Mouse (Mus musculus): ENCODE results near the gene Trim67. TPM values are rescaled to one million over a fixed set of nuclear protein-coding genes. Genes with fewer than 3 reads are reported as not detected.

The Trim67 gene
- 0.03 TPM in 1 of 2 replicates, not detected in the other for polyA plus RNA-seq (2015; fragmentation: Nextera tagmentation; extraction: Ambion mirVana)

- WGBS (ENCODE audit: insufficient replicate concordance): under 1% methylated on average over 38 of the region's 39 CpGs
- Histone ChIP-seq H3K9me3 (replicated peaks) (no peaks in the 10 kb centered on the region), H3K4me3 (replicated peaks) (peak within 1 kb of the TSS; percentile 57), H3K27me3 (peaks cover 87% of the 10 kb centered on the region), H3K4me1 (replicated peaks) (peaks cover 28% of the 10 kb centered on the region), H3K27ac (no peak within 1 kb of the TSS), H3K9ac (no peak within 1 kb of the TSS), H3K4me2 (peak within 1 kb of the TSS; percentile 77), H3K36me3 (no peaks in the 10 kb centered on the region)
- ATAC-seq (ENCODE audit: low read depth) (peak; percentile 65), DNase-seq (no peak)
Observed at GRCm38 (mm10) chr8:124792708-124793107, at the start of gene Trim67. Gene Trim67, plus strand, starts transcription at chr8:124793092.

DNA sequence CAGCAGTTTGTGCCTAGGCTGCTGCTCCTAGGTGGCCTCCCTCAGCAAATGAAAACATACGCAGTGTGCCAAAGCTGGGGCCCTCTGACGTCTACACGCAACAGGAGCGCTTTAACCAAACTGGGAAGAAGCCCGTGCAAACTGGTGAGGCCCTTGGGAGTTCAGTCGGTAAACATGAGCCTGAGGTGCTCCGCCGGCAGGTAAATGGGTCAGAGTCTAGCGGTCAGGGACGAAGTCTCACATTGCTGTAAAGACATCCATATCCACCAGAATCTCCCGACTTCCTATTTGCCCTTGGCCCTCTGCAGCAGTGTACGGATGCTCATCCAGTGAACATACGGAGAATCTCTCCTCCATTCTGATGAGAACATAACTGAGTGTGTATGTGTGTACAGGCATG, 46.2 kb upstream of the Trim67 start:
- Histone ChIP-seq H3K4me3 (replicated peaks) (no peak overlapping the region), H3K4me1 (replicated peaks) (peaks cover 52% of the 10 kb centered on the region), H3K9ac (no peak overlapping the region), H3K4me2 (no peak overlapping the region), H3K9me3 (replicated peaks) (no peaks in the 10 kb centered on the region), H3K27me3 (peaks cover 28% of the 10 kb centered on the region), H3K27ac (no peak overlapping the region), H3K36me3 (no peaks in the 10 kb centered on the region)
- DNase-seq (no peak), ATAC-seq (ENCODE audit: low read depth) (no peak)
- 60% methylated on average over 13 of the region's 13 CpGs for WGBS (ENCODE audit: insufficient replicate concordance)

DNA sequence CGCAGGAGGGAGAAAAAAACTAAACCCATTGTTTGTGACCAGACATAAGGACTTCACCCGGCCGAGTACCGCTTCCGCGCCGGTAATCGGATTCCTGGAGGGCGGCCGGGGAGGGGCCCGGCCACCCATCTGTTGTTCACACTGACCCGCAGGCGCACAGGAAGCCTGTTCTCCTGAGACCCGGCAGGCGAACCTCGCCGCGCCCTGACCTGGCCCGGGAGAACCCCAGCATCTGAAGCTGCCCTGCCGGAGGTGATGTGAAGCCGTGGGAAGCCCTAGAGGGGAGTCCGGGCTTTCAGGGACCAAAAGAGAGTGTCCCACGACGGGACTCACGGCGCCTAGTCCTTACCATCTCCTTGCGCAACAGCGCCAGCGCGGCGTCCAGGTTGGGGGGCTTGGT, 41.7 kb upstream of the Trim67 start:
- Histone ChIP-seq H3K27ac (no peak overlapping the region), H3K4me2 (peak overlapping the region; percentile 76), H3K4me1 (replicated peaks) (peaks cover 52% of the 10 kb centered on the region), H3K27me3 (peaks cover 64% of the 10 kb centered on the region), H3K4me3 (replicated peaks) (peak overlapping the region; percentile 63), H3K36me3 (no peaks in the 10 kb centered on the region), H3K9ac (peak overlapping the region; percentile 49), H3K9me3 (replicated peaks) (no peaks in the 10 kb centered on the region)
- DNase-seq: no peak
- ATAC-seq (ENCODE audit: low read depth): no peak
- 2% methylated on average over 31 of the region's 31 CpGs for WGBS (ENCODE audit: insufficient replicate concordance)

- Histone ChIP-seq H3K4me2 (peak within 1 kb of the TSS; percentile 76), H3K4me3 (replicated peaks) (peak within 1 kb of the TSS; percentile 63), H3K36me3 (no peaks in the 10 kb centered on the region), H3K4me1 (replicated peaks) (peaks cover 50% of the 10 kb centered on the region), H3K9ac (peak within 1 kb of the TSS; percentile 49), H3K27me3 (peaks cover 66% of the 10 kb centered on the region), H3K27ac (no peak within 1 kb of the TSS), H3K9me3 (replicated peaks) (no peaks in the 10 kb centered on the region)
- peak; percentile 80 for ATAC-seq (ENCODE audit: low read depth)
- 1% methylated on average over 29 of the region's 41 CpGs for WGBS (ENCODE audit: insufficient replicate concordance)
- peak; percentile 42 for DNase-seq
Observed at GRCm38 (mm10) chr8:124751709-124752173, 41.2 kb upstream of the Trim67 start, which contains the start of gene Fam89a. Gene Fam89a, minus strand, starts transcription at chr8:124751832.

- Histone ChIP-seq H3K4me1 (replicated peaks) (peaks cover 52% of the 10 kb centered on the region), H3K36me3 (no peaks in the 10 kb centered on the region), H3K9me3 (replicated peaks) (no peaks in the 10 kb centered on the region), H3K27me3 (peaks cover 68% of the 10 kb centered on the region), H3K9ac (no peak overlapping the region), H3K27ac (no peak overlapping the region), H3K4me3 (replicated peaks) (no peak overlapping the region), H3K4me2 (peak overlapping the region; percentile 76)
- DNase-seq (no peak), ATAC-seq (ENCODE audit: low read depth) (no peak)
- WGBS (ENCODE audit: insufficient replicate concordance): 38% methylated on average over 21 of the region's 21 CpGs
Observed at GRCm38 (mm10) chr8:124752325-124752862, 40.5 kb upstream of the Trim67 start.

DNA sequence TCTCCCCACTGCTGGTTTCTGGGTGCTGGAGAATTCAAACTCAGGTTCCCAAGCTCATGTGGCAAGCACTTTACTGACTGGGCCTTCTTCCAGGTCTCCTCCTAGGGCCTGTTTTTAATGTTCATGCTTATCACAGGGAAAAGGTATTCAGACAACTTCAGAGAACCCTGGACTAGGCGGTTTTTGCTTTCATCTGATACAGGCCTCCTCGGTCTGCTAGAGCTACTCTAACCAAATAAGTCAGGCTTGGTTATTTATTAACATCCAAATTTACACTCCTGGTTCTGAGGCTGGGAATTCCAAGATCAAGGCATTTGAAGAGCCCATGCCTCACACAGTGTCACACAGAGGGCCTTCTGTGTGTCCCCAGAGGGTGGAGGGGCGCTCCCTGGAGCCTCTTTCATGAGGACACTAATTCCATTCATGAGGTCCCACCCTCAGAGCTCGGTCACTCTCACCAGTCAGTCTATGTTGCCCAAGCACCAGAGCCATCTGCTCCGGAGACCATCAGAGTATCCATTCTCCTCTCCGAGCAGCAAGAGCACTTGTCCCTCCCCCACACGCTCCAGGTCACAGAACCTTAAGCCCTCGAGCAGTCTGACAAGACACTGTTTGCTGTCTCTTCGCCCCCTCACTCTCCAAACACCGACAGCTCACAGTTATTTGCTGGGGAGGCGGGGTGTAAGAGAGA, 38.6 kb upstream of the Trim67 start:
- H3K4me2 ChIP-seq: peak overlapping the region; percentile 15; the same call in 1 of the 2 replicates
- ATAC-seq (ENCODE audit: low read depth) (peak; percentile 30; the same call in 1 of the 2 replicates), DNase-seq (no peak)
- H3K4me3 ChIP-seq (replicated peaks): no peak overlapping the region
- no peaks in the 10 kb centered on the region for H3K36me3 ChIP-seq
- peaks cover 52% of the 10 kb centered on the region for H3K4me1 ChIP-seq (replicated peaks)
- peaks cover 64% of the 10 kb centered on the region for H3K27me3 ChIP-seq
- H3K27ac ChIP-seq: peak overlapping the region; percentile 56
- no peak overlapping the region for H3K9ac ChIP-seq
- no peaks in the 10 kb centered on the region for H3K9me3 ChIP-seq (replicated peaks)
- WGBS (ENCODE audit: insufficient replicate concordance): 21% methylated on average over 11 of the region's 11 CpGs

- H3K4me1 ChIP-seq (replicated peaks): peaks cover 52% of the 10 kb centered on the region
- H3K4me3 ChIP-seq (replicated peaks): no peak overlapping the region
- H3K27me3 ChIP-seq: peaks cover 59% of the 10 kb centered on the region
- H3K9me3 ChIP-seq (replicated peaks): no peaks in the 10 kb centered on the region
- no peak for DNase-seq
- 34% methylated on average over 4 of the region's 4 CpGs for WGBS (ENCODE audit: insufficient replicate concordance)
- ATAC-seq (ENCODE audit: low read depth): no peak
- H3K9ac ChIP-seq: no peak overlapping the region
- H3K27ac ChIP-seq: peak overlapping the region; percentile 56; the same call in 1 of the 2 replicates
- no peak overlapping the region for H3K4me2 ChIP-seq
- no peaks in the 10 kb centered on the region for H3K36me3 ChIP-seq
Observed at GRCm38 (mm10) chr8:124754792-124755190, 38.1 kb upstream of the Trim67 start.

- no peak for DNase-seq
- H3K4me3 ChIP-seq (replicated peaks): no peak overlapping the region
- 59% methylated on average over 8 of the region's 8 CpGs for WGBS (ENCODE audit: insufficient replicate concordance)
- peaks cover 47% of the 10 kb centered on the region for H3K4me1 ChIP-seq (replicated peaks)
- H3K4me2 ChIP-seq: no peak overlapping the region
- H3K9ac ChIP-seq: no peak overlapping the region
- no peaks in the 10 kb centered on the region for H3K36me3 ChIP-seq
- 0 out of 2 replicates have a peak overlapping the region, but pooled peaks have one; percentile 56 for H3K27ac ChIP-seq
- ATAC-seq (ENCODE audit: low read depth): no peak
- no peaks in the 10 kb centered on the region for H3K9me3 ChIP-seq (replicated peaks)
- peaks cover 52% of the 10 kb centered on the region for H3K27me3 ChIP-seq
Observed at GRCm38 (mm10) chr8:124755481-124755880, 37.4 kb upstream of the Trim67 start.

DNA sequence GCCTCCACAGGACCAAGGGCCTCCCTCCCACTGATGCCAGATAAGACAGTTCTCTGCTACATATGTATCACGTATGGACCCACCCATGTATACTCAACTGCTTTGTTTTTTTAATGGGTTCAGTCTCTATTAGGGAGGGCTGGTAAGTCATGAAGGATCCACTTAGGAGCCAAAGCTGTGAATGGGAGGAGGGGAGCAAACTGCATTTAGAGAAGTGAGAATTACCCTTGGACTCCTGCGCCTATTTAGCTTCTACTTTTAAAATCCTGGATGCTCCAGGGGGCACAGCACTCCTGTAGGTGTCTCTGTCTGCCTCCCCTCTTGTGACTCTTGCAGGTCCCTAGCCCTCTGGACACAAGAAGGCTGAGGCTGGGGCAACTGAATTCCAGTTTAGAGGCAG, 36.7 kb upstream of the Trim67 start:
- no peaks in the 10 kb centered on the region for H3K9me3 ChIP-seq (replicated peaks)
- H3K4me1 ChIP-seq (replicated peaks): peaks cover 40% of the 10 kb centered on the region
- H3K9ac ChIP-seq: no peak overlapping the region
- H3K4me3 ChIP-seq (replicated peaks): no peak overlapping the region
- H3K27ac ChIP-seq: no peak overlapping the region
- no peak for DNase-seq
- no peaks in the 10 kb centered on the region for H3K36me3 ChIP-seq
- H3K27me3 ChIP-seq: peaks cover 45% of the 10 kb centered on the region
- no peak overlapping the region for H3K4me2 ChIP-seq
- 29% methylated on average over 2 of the region's 2 CpGs for whole genome bisulfite sequencing (ENCODE audit: insufficient replicate concordance)
- ATAC-seq (ENCODE audit: low read depth): no peak

DNA sequence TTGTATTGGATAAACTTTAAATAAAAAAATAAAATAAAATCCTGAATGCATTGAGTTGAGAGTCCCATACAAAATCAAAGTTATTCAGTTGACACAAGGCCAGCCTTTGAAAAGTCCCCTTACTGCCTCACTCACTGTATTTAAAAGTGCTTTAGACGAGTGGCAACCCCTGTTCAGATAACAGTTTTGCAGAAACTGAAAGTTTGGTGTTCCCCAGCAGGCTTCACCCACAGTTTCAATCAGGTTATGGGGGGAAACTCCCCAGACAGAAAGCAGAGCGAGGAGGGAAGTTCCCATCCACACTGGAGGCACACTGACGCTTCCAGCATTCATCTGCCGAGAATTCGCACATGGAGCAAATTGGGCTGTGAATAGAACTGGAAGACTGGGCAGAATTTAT, 36.3 kb upstream of the Trim67 start:
- H3K4me1 ChIP-seq (replicated peaks): peaks cover 36% of the 10 kb centered on the region
- H3K27ac ChIP-seq: no peak overlapping the region
- peaks cover 41% of the 10 kb centered on the region for H3K27me3 ChIP-seq
- H3K9me3 ChIP-seq (replicated peaks): no peaks in the 10 kb centered on the region
- ATAC-seq (ENCODE audit: low read depth) (no peak), DNase-seq (no peak)
- no peak overlapping the region for H3K4me3 ChIP-seq (replicated peaks)
- WGBS (ENCODE audit: insufficient replicate concordance): 43% methylated on average over 5 of the region's 5 CpGs
- H3K9ac ChIP-seq: no peak overlapping the region
- no peak overlapping the region for H3K4me2 ChIP-seq
- H3K36me3 ChIP-seq: no peaks in the 10 kb centered on the region

- 19% methylated on average over 3 of the region's 3 CpGs for WGBS (ENCODE audit: insufficient replicate concordance)
- DNase-seq (no peak), ATAC-seq (ENCODE audit: low read depth) (no peak)
- no peak overlapping the region for H3K4me3 ChIP-seq (replicated peaks)
- H3K9me3 ChIP-seq (replicated peaks): no peaks in the 10 kb centered on the region
- H3K36me3 ChIP-seq: no peaks in the 10 kb centered on the region
- H3K9ac ChIP-seq: no peak overlapping the region
- H3K27ac ChIP-seq: no peak overlapping the region
- peaks cover 18% of the 10 kb centered on the region; the same call in 1 of the 2 replicates for H3K4me1 ChIP-seq (replicated peaks)
- peaks cover 21% of the 10 kb centered on the region for H3K27me3 ChIP-seq
- no peak overlapping the region for H3K4me2 ChIP-seq
Observed at GRCm38 (mm10) chr8:124758544-124758943, 34.3 kb upstream of the Trim67 start.
